Mouse (Mus musculus): ENCODE data around the gene Pola1. TPM values are rescaled to one million over a fixed set of nuclear protein-coding genes. Genes with fewer than 3 reads are reported as not detected.

Pola1 gene
- polyA plus RNA-seq, 1 experiment from 2014 or later: 3.0 TPM

GRCm38 (mm10) chrX:93299046-93299626 lies 332.8 kb downstream of the Pola1 start:
- 19% methylated on average over 41 of the region's 43 CpGs for WGBS

GRCm38 (mm10) chrX:93297001-93297441 lies 334.9 kb downstream of the Pola1 start:
- Histone ChIP-seq H3K9ac (ENCODE audit: low read depth, low read length) (no peak overlapping the region), H3K4me2 (replicated peaks; ENCODE audit: low read depth) (peak overlapping the region; percentile 52), H3K27ac (ENCODE audit: low read depth, low read length) (no peak overlapping the region), H3K27me3 (replicated peaks; ENCODE audit: control insufficient read depth, insufficient read depth, low read length) (peaks cover 78% of the 10 kb centered on the region), H3K9me3 (ENCODE audit: control insufficient read depth) (no peaks in the 10 kb centered on the region), H3K4me1 (replicated peaks; ENCODE audit: control insufficient read depth, insufficient read depth, low read length) (no peaks in the 10 kb centered on the region), H3K36me3 (ENCODE audit: control insufficient read depth, insufficient read depth) (no peaks in the 10 kb centered on the region), H3K4me3 (ENCODE audit: low read depth, low read length) (peak overlapping the region; percentile 17)
- ATAC-seq: no peak
- 14% methylated on average over 40 of the region's 40 CpGs for WGBS
- TF ChIP-seq CTCF (IDR thresholded peaks at IDR 0.05; ENCODE audit: low read depth): no peak

More at GRCm38 (mm10) chrX:93299046-93299626, 332.8 kb downstream of the Pola1 start:
- Histone ChIP-seq H3K4me1 (replicated peaks; ENCODE audit: control insufficient read depth, insufficient read depth, low read length) (no peaks in the 10 kb centered on the region), H3K36me3 (ENCODE audit: control insufficient read depth, insufficient read depth) (no peaks in the 10 kb centered on the region), H3K4me3 (ENCODE audit: low read depth, low read length) (peak overlapping the region; percentile 31), H3K27me3 (replicated peaks; ENCODE audit: control insufficient read depth, insufficient read depth, low read length) (peaks cover 61% of the 10 kb centered on the region), H3K9ac (ENCODE audit: low read depth, low read length) (no peak overlapping the region), H3K4me2 (replicated peaks; ENCODE audit: low read depth) (peak overlapping the region; percentile 60), H3K27ac (ENCODE audit: low read depth, low read length) (no peak overlapping the region), H3K9me3 (ENCODE audit: control insufficient read depth) (no peaks in the 10 kb centered on the region)
- no peak for ATAC-seq
- no peak for TF ChIP-seq CTCF (IDR thresholded peaks at IDR 0.05; ENCODE audit: low read depth)

GRCm38 (mm10) chrX:93295819-93296218 lies 336.1 kb downstream of the Pola1 start:
- Histone ChIP-seq H3K27me3 (replicated peaks; ENCODE audit: control insufficient read depth, insufficient read depth, low read length) (peaks cover 81% of the 10 kb centered on the region), H3K9ac (ENCODE audit: low read depth, low read length) (no peak overlapping the region), H3K4me3 (ENCODE audit: low read depth, low read length) (no peak overlapping the region), H3K4me2 (replicated peaks; ENCODE audit: low read depth) (no peak overlapping the region), H3K4me1 (replicated peaks; ENCODE audit: control insufficient read depth, insufficient read depth, low read length) (no peaks in the 10 kb centered on the region), H3K27ac (ENCODE audit: low read depth, low read length) (no peak overlapping the region), H3K36me3 (ENCODE audit: control insufficient read depth, insufficient read depth) (no peaks in the 10 kb centered on the region), H3K9me3 (ENCODE audit: control insufficient read depth) (no peaks in the 10 kb centered on the region)
- ATAC-seq: no peak
- no peak for TF ChIP-seq CTCF (IDR thresholded peaks at IDR 0.05; ENCODE audit: low read depth)
- WGBS: 16% methylated on average over 5 of the region's 5 CpGs

GRCm38 (mm10) chrX:93294736-93295490 lies 337.0 kb downstream of the Pola1 start:
- no peak for TF ChIP-seq CTCF (IDR thresholded peaks at IDR 0.05; ENCODE audit: low read depth)
- peaks cover 75% of the 10 kb centered on the region for H3K27me3 ChIP-seq (replicated peaks; ENCODE audit: control insufficient read depth, insufficient read depth, low read length)
- H3K27ac ChIP-seq (ENCODE audit: low read depth, low read length): no peak overlapping the region
- H3K4me3 ChIP-seq (ENCODE audit: low read depth, low read length): no peak overlapping the region
- no peak overlapping the region for H3K4me2 ChIP-seq (replicated peaks; ENCODE audit: low read depth)
- H3K36me3 ChIP-seq (ENCODE audit: control insufficient read depth, insufficient read depth): no peaks in the 10 kb centered on the region
- no peak overlapping the region for H3K9ac ChIP-seq (ENCODE audit: low read depth, low read length)
- H3K9me3 ChIP-seq (ENCODE audit: control insufficient read depth): no peaks in the 10 kb centered on the region
- 16% methylated on average over 25 of the region's 25 CpGs for WGBS
- ATAC-seq: no peak
- H3K4me1 ChIP-seq (replicated peaks; ENCODE audit: control insufficient read depth, insufficient read depth, low read length): no peaks in the 10 kb centered on the region

GRCm38 (mm10) chrX:93292031-93292430 lies 339.9 kb downstream of the Pola1 start:
- Histone ChIP-seq H3K27ac (ENCODE audit: low read depth, low read length) (no peak overlapping the region), H3K4me3 (ENCODE audit: low read depth, low read length) (no peak overlapping the region), H3K27me3 (replicated peaks; ENCODE audit: control insufficient read depth, insufficient read depth, low read length) (peaks cover 70% of the 10 kb centered on the region), H3K9me3 (ENCODE audit: control insufficient read depth) (no peaks in the 10 kb centered on the region), H3K36me3 (ENCODE audit: control insufficient read depth, insufficient read depth) (no peaks in the 10 kb centered on the region), H3K9ac (ENCODE audit: low read depth, low read length) (no peak overlapping the region), H3K4me1 (replicated peaks; ENCODE audit: control insufficient read depth, insufficient read depth, low read length) (no peaks in the 10 kb centered on the region), H3K4me2 (replicated peaks; ENCODE audit: low read depth) (no peak overlapping the region)
- WGBS: 13% methylated on average over 6 of the region's 6 CpGs
- ATAC-seq: no peak
- no peak for TF ChIP-seq CTCF (IDR thresholded peaks at IDR 0.05; ENCODE audit: low read depth)

- H3K4me1 ChIP-seq (replicated peaks; ENCODE audit: control insufficient read depth, insufficient read depth, low read length): no peaks in the 10 kb centered on the region
- H3K4me3 ChIP-seq (ENCODE audit: low read depth, low read length): no peak overlapping the region
- WGBS: 14% methylated on average over 12 of the region's 12 CpGs
- ATAC-seq: no peak; the same call in 1 of the 2 replicates
- peaks cover 67% of the 10 kb centered on the region for H3K27me3 ChIP-seq (replicated peaks; ENCODE audit: control insufficient read depth, insufficient read depth, low read length)
- H3K4me2 ChIP-seq (replicated peaks; ENCODE audit: low read depth): no peak overlapping the region
- no peak overlapping the region for H3K27ac ChIP-seq (ENCODE audit: low read depth, low read length)
- no peak overlapping the region for H3K9ac ChIP-seq (ENCODE audit: low read depth, low read length)
- TF ChIP-seq CTCF (IDR thresholded peaks at IDR 0.05; ENCODE audit: low read depth): no peak
- H3K9me3 ChIP-seq (ENCODE audit: control insufficient read depth): 0 out of 2 replicates have a peak, but pooled peaks cover 3% of the 10 kb centered on the region
- no peaks in the 10 kb centered on the region for H3K36me3 ChIP-seq (ENCODE audit: control insufficient read depth, insufficient read depth)
Observed at GRCm38 (mm10) chrX:93289851-93290380, 342.0 kb downstream of the Pola1 start.
